Mouse (Mus musculus) spleen, embryonic (tissue): ENCODE results near the gene Ccdc40.
"Not testable (repeated sequence)": the region's sequence is repeated elsewhere in the genome, so short reads cannot be mapped to it uniquely, and the experiment has no call there.

Experiments used
- CTCF ChIA-PET: fragments of 350-600 bp; sonication (Branson Sonifier 250); formaldehyde crosslinking; loops from one replicate; lab custom pipeline; 2022; lab: Charles Lee

Ccdc40 gene

GRCm38 (mm10) chr11:119268557-119269195, 40.3 kb downstream of the Ccdc40 start:
- CTCF ChIA-PET = interaction anchor here (1.5 kb wide), 1 partner anchor 31 kb away, joined by 6 read pairs; the partner anchor contains the start of gene Eif4a3

- CTCF ChIA-PET = not testable (repeated sequence)
Measured at GRCm38 (mm10) chr11:119272492-119272891, 44.1 kb downstream of the Ccdc40 start.

- CTCF ChIA-PET = no interaction called here
Measured at GRCm38 (mm10) chr11:119273186-119273930, 45.0 kb downstream of the Ccdc40 start.

GRCm38 (mm10) chr11:119281030-119281429, 52.7 kb downstream of the Ccdc40 start:
- CTCF ChIA-PET = interaction anchor here (0.6 kb wide), 1 partner anchor 82 kb away, joined by 3 read pairs; no protein-coding TSS in a partner anchor

- CTCF ChIA-PET = no interaction called here
Measured at GRCm38 (mm10) chr11:119285791-119286527, 57.6 kb downstream of the Ccdc40 start.

GRCm38 (mm10) chr11:119287207-119287992, 59.0 kb downstream of the Ccdc40 start:
- CTCF ChIA-PET = no interaction called here

GRCm38 (mm10) chr11:119292861-119293260, 64.5 kb downstream of the Ccdc40 start:
- CTCF ChIA-PET = interaction anchor here (0.7 kb wide), 2 partner anchors 16 to 187 kb away, joined by 4 to 11 read pairs; no protein-coding TSS in a partner anchor

- CTCF ChIA-PET = interaction anchor here (0.9 kb wide), 1 partner anchor 53 kb away, joined by 3 read pairs; no protein-coding TSS in a partner anchor
Measured at GRCm38 (mm10) chr11:119297996-119298395, 69.6 kb downstream of the Ccdc40 start.

- CTCF ChIA-PET = interaction anchor here (1.9 kb wide), 1 partner anchor 30 kb away, joined by 6 read pairs; no protein-coding TSS in a partner anchor
Measured at GRCm38 (mm10) chr11:119298917-119299316, 70.5 kb downstream of the Ccdc40 start.

- CTCF ChIA-PET = interaction anchor here (1.9 kb wide), 1 partner anchor 31 kb away, joined by 6 read pairs; no protein-coding TSS in a partner anchor
Measured at GRCm38 (mm10) chr11:119299391-119300245, 71.2 kb downstream of the Ccdc40 start, which contains the start of gene Eif4a3. Gene Eif4a3 (minus strand): TSS chr11:119300089.

GRCm38 (mm10) chr11:119300246-119300935, 72.0 kb downstream of the Ccdc40 start:
- CTCF ChIA-PET = interaction anchor here (0.7 to 1.9 kb wide), 2 partner anchors 32 to 33 kb away, joined by 3 to 6 read pairs; no protein-coding TSS in a partner anchor

GRCm38 (mm10) chr11:119300986-119301385, 72.6 kb downstream of the Ccdc40 start:
- CTCF ChIA-PET = interaction anchor here (0.7 to 1.9 kb wide), 2 partner anchors 32 kb away, joined by 3 to 6 read pairs; no protein-coding TSS in a partner anchor

GRCm38 (mm10) chr11:119304904-119305712, 76.7 kb downstream of the Ccdc40 start:
- CTCF ChIA-PET = no interaction called here

- CTCF ChIA-PET = no interaction called here
Measured at GRCm38 (mm10) chr11:119306762-119307657, 78.6 kb downstream of the Ccdc40 start.

- CTCF ChIA-PET = no interaction called here
Measured at GRCm38 (mm10) chr11:119307658-119307867, 79.2 kb downstream of the Ccdc40 start, which contains the start of gene Card14. Gene Card14 (plus strand): TSS chr11:119307768.

- CTCF ChIA-PET = no interaction called here
Measured at GRCm38 (mm10) chr11:119307916-119308315, 79.5 kb downstream of the Ccdc40 start.

- CTCF ChIA-PET = no interaction called here
Measured at GRCm38 (mm10) chr11:119310621-119311020, 82.2 kb downstream of the Ccdc40 start.
